Mouse (Mus musculus): ENCODE results near the gene Gm20671.

- peak; percentile 55 for TF ChIP-seq CTCF (IDR thresholded peaks at IDR 0.05; ENCODE audit: low read depth)
- no peak for TF ChIP-seq EP300 (IDR thresholded peaks at IDR 0.05; ENCODE audit: low read depth)
Observed at GRCm38 (mm10) chr5:32742149-32742548, 84.8 kb downstream of the Gm20671 start.

Measured in liver, postnatal 0 days (tissue).